Mouse (Mus musculus) c-Kit-positive CD71-positive TER-119-negative erythroid progenitor cells, embryonic 14.5 days (primary cell): Measurements from ENCODE around the gene Rab4b.

Experiments used
- DNase-seq: peaks from one replicate; pipeline ENCODE4 v3.0.0-alpha.2; 2013; ENCODE audit warnings: low read depth

Rab4b gene

GRCm38 (mm10) chr7:27159882-27160281, 18.8 kb downstream of the Rab4b start:
- DNase-seq = peak; percentile 69

GRCm38 (mm10) chr7:27159256-27159655, 19.4 kb downstream of the Rab4b start:
- no peak for DNase-seq

- no peak for DNase-seq
Measured at GRCm38 (mm10) chr7:27158171-27158570, 20.5 kb downstream of the Rab4b start.

GRCm38 (mm10) chr7:27156005-27156404, 22.7 kb downstream of the Rab4b start:
- DNase-seq = no peak

- DNase-seq = no peak
Measured at GRCm38 (mm10) chr7:27153205-27153764, 25.4 kb downstream of the Rab4b start, which contains the start of gene Cyp2t4. Cyp2t4 (plus strand) TSS chr7:27153714.

GRCm38 (mm10) chr7:27136410-27136996, 42.2 kb downstream of the Rab4b start:
- no peak for DNase-seq

- no peak for DNase-seq
Measured at GRCm38 (mm10) chr7:27133757-27134156, 44.9 kb downstream of the Rab4b start.

GRCm38 (mm10) chr7:27133156-27133555, 45.5 kb downstream of the Rab4b start:
- no peak for DNase-seq

GRCm38 (mm10) chr7:27132588-27132987, 46.1 kb downstream of the Rab4b start:
- DNase-seq = peak; percentile 51

- DNase-seq = no peak
Measured at GRCm38 (mm10) chr7:27131387-27131786, 47.3 kb downstream of the Rab4b start.

GRCm38 (mm10) chr7:27130521-27131370, 48.0 kb downstream of the Rab4b start:
- DNase-seq = no peak

- DNase-seq = no peak
Measured at GRCm38 (mm10) chr7:27129811-27130210, 48.9 kb downstream of the Rab4b start.

- no peak for DNase-seq
Measured at GRCm38 (mm10) chr7:27128946-27129345, 49.8 kb downstream of the Rab4b start.

- DNase-seq = no peak
Measured at GRCm38 (mm10) chr7:27128162-27128561, 50.5 kb downstream of the Rab4b start.

GRCm38 (mm10) chr7:27124969-27125368, 53.7 kb downstream of the Rab4b start:
- DNase-seq = no peak

GRCm38 (mm10) chr7:27124305-27124832, 54.3 kb downstream of the Rab4b start:
- DNase-seq = no peak

GRCm38 (mm10) chr7:27119676-27120075, 59.0 kb downstream of the Rab4b start, which contains the start of gene Cyp2f2:
Cyp2f2 (plus strand) TSS chr7:27119909.
- no peak for DNase-seq
